Mouse (Mus musculus) kidney, postnatal 0 days (tissue): ENCODE data around the gene Zgrf1. TPM values are rescaled to one million over a fixed set of nuclear protein-coding genes. Genes with fewer than 3 reads are reported as not detected.

Source experiments
- ATAC-seq: fragments of 200-750 bp; cut with Nextera tagmentation; replicated peaks from 2 replicates; pipeline ENCODE4 v1.8.0; 2017; ENCODE audit warnings: low read depth, moderate number of reproducible peaks, moderate TSS enrichment, moderate library complexity; ENCODE audit not compliant: low FRiP score
- DNase-seq: peaks from one replicate; pipeline ENCODE4 v3.0.0-alpha.2; 2016; ENCODE audit warnings: low spot score
- H3K27ac ChIP-seq: fragments of 300-500 bp; sonication (generic); 2 replicates; pipeline ENCODE4 v1.5.1; 2014; ENCODE audit warnings: mild to moderate bottlenecking
- H3K27me3 ChIP-seq: fragments of 300-500 bp; sonication (generic); 2 replicates; pipeline ENCODE4 v1.6.1; 2014; ENCODE audit warnings: low read length, mixed read lengths; ENCODE audit not compliant: insufficient read depth
- H3K36me3 ChIP-seq: fragments of 300-500 bp; sonication (generic); 2 replicates; pipeline ENCODE4 v1.6.1; 2014; ENCODE audit warnings: low read length, mixed read lengths; ENCODE audit not compliant: insufficient read depth
- H3K4me1 ChIP-seq: fragments of 300-500 bp; sonication (generic); replicated peaks from 2 replicates; pipeline ENCODE4 v1.6.1; 2014; ENCODE audit warnings: antibody characterized with exemption, low read length, mixed read lengths; ENCODE audit not compliant: insufficient read depth
- H3K4me2 ChIP-seq: fragments of 300-500 bp; sonication (generic); 2 replicates; pipeline ENCODE4 v1.6.1; 2014; ENCODE audit warnings: mild to moderate bottlenecking, low read length, moderate library complexity, mixed read lengths
- H3K4me3 ChIP-seq: fragments of 300-500 bp; sonication (generic); replicated peaks from 2 replicates; pipeline ENCODE4 v1.5.1; 2014; ENCODE audit warnings: low read depth, low read length
- H3K9ac ChIP-seq: fragments of 300-500 bp; sonication (generic); 2 replicates; pipeline ENCODE4 v1.6.1; 2014; ENCODE audit warnings: low read depth, low read length
- H3K9me3 ChIP-seq: fragments of 300-500 bp; sonication (generic); replicated peaks from 2 replicates; pipeline ENCODE4 v1.6.1; 2016; ENCODE audit warnings: low read length, inconsistent platforms, mixed read lengths
- CTCF ChIP-seq: IDR thresholded peaks from 2 replicates; pipeline ENCODE4 v1.5.1; 2016; ENCODE audit warnings: antibody characterized with exemption, low read depth, mild to moderate bottlenecking, moderate library complexity
- WGBS: fragments of 180-500 bp; shearing (Covaris S2); extraction: QIAGEN DNeasy Blood & Tissue Kit; methylation state at CpG from one replicate; pipeline ENCODE4 v1.1.7; 2014; 5-methylcytosine and 5-hydroxymethylcytosine counted together
- polyA plus RNA-seq: library from polyadenylated mRNA; unstranded; fragments of >200 nt; fragmentation: Nextera tagmentation; extraction: Ambion mirVana; gene quantifications from 2 replicates; pipeline ENCODE4 v1.2.1, GENCODE M21; 2015

Gene Zgrf1
- polyA plus RNA-seq, 1 experiment from 2014 or later, result 2.3 TPM

DNA sequence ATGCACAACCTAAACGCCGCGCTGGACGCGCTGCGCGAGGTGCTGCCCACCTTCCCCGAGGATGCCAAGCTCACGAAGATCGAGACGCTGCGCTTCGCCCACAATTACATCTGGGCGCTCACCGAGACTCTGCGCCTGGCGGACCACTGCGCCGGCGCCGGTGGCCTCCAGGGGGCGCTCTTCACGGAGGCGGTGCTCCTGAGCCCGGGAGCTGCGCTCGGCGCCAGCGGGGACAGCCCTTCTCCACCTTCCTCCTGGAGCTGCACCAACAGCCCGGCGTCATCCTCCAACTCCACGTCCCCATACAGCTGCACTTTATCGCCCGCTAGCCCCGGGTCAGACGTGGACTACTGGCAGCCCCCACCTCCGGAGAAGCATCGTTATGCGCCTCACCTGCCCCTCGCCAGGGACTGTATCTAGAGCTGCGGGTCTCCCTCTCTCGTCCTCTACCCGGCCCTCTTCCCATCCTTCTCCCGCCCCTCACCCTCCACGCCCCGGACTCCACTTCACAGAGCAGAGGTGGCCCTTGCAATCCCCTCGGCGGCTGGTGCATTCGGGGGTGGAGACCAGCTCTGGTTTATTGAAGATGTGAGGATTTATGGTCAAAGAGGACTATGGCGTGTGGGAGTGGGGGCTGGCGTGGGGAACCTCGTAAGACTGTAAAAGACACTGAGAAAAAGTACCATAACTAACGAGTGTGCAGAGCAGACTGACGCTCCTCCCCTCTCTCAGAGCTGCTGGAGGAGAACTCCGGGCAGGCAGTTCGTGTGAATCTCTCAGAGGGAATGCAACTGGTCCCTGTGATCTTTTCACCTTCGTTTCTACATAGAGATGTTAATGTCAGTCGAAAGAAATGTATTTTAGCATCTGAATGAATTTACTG is 81.1 kb downstream of the Zgrf1 start:
- Histone ChIP-seq H3K9ac (no peak overlapping the region), H3K4me1 (peaks cover 23% of the 10 kb centered on the region), H3K4me3 (peak overlapping the region; percentile 37), H3K27ac (no peak overlapping the region), H3K27me3 (peaks cover 72% of the 10 kb centered on the region), H3K9me3 (no peaks in the 10 kb centered on the region), H3K36me3 (no peaks in the 10 kb centered on the region), H3K4me2 (peak overlapping the region; percentile 60)
- under 1% methylated on average over 57 of the region's 58 CpGs for WGBS
- peak; percentile 91 for TF ChIP-seq CTCF
- ATAC-seq, result peak; percentile 83
- peak; percentile 68 for DNase-seq

DNA sequence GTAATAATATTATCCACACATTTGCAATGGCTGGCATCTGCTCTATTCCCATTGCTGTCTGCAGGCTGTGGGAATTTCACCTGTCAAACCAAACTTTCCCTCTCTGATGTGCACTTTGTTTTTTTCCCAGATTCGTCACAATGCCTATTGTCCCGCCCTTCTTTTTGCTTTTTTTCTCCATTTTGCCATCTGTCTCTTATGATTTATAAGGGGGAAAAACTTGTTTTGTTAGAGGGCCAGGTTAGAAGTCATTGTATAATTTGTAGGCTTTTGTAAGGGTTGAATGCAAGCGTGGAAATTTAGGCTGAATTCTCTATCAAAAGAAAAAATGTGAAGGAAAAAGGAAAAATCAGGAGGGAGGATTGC is 81.7 kb downstream of the Zgrf1 start:
- ATAC-seq (no peak), DNase-seq (no peak)
- Histone ChIP-seq H3K4me3 (no peak overlapping the region), H3K9me3 (no peaks in the 10 kb centered on the region), H3K27ac (no peak overlapping the region), H3K4me2 (no peak overlapping the region), H3K9ac (no peak overlapping the region), H3K27me3 (peaks cover 76% of the 10 kb centered on the region), H3K36me3 (no peaks in the 10 kb centered on the region), H3K4me1 (peaks cover 23% of the 10 kb centered on the region)
- 1% methylated on average over 3 of the region's 3 CpGs for WGBS
- no peak for TF ChIP-seq CTCF

DNA sequence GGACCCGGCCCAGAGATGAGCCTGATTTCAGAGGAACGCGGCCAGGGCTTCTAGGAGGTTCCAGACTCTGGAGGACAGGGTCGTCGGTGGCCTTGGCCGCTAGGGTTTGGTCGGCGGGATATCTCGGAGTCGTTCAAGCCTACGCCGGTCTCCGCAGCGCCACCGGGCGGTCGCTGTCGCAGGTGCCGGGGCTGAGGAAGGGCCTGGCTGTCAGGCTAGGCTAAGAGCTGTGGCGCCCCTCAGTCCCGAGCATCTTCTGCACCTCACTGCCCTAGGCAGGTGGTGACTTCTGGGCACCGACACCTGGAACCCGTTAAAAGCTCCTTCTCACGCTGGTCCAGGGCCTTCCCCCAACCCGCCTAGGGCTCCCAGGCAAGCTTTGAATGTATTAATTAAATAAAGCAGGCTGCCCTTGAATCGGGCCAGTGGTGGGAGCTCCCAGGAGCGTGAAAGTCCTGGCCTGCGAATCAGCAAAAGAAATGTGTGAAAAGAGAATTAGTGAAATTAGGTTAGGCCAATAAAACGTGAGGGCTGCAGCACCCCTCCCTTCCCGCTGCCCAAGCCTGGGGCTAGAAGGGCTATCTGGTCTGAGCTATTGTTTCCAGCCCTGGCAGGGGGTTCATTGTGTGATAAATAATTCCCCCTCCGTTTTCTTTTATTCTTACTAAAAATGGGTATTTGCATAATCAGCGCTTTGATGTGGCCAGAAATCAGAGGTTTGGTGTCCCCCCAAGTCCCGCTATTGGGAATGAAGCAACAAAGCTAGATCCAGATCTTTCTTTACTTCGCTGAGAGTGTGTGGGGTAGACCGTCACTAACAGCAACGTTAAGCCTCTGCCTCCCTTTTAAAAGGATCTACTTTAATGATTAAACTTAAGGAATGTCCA is 86.8 kb downstream of the Zgrf1 start:
- Histone ChIP-seq H3K9me3 (no peaks in the 10 kb centered on the region), H3K36me3 (no peaks in the 10 kb centered on the region), H3K9ac (no peak overlapping the region), H3K27me3 (peaks cover 57% of the 10 kb centered on the region), H3K27ac (no peak overlapping the region), H3K4me1 (no peaks in the 10 kb centered on the region), H3K4me3 (no peak overlapping the region), H3K4me2 (peak overlapping the region; percentile 27)
- DNase-seq (peak; percentile 60), ATAC-seq (peak; percentile 46)
- WGBS, result 1% methylated on average over 36 of the region's 36 CpGs
- TF ChIP-seq CTCF, result peak; percentile 66

DNA sequence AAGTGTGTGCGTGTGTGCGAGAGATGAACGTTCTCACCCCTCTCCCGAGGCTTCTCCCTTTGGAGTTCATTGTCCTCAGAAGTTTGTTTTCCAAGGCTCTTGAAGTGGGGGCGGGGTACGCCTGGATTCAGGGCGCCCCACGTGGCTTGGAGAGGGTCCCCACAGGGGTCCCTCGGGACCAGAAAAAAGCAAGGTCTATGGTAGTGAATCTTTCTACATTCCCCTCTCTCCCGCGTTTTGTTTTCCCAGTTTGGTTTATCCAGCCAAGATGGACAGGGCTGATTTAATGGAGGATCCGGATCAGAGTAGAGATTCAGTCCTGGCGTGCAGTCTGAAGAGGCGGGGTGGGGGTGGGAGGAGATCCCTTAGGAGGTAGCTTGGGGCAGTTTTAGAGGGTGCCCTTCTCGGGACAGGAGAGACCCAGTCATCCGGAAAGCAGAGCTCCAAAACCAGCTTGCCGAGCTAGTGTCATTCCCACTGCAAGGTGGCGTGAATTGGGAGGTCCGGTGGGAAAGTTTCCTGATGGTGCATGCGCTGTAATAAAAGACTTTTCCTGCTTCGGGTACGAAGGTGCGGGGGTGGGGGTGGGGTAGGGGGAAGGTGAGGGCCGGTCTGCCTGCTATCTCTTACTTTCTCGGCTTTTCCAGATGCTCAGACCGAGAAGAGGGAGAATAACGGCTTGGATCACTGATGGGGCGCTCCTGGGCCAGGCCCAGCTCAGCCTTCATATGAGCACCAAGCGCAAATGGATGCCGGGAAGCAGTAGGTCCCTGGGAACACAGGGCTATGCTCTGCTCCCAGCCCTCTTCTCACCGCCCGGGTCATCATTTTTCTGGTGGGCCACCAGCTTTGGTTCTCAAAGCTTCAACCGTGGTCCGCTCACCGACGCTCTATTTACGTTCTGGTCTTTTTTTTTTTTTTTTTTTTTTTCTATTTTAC is 87.7 kb downstream of the Zgrf1 start:
- ATAC-seq (peak; percentile 52; the same call in 1 of the 2 replicates), DNase-seq (no peak)
- H3K4me3 ChIP-seq, result no peak overlapping the region
- TF ChIP-seq CTCF, result no peak
- no peaks in the 10 kb centered on the region for H3K4me1 ChIP-seq
- H3K27me3 ChIP-seq, result peaks cover 53% of the 10 kb centered on the region
- H3K4me2 ChIP-seq, result peak overlapping the region; percentile 27
- H3K9me3 ChIP-seq, result no peaks in the 10 kb centered on the region
- no peak overlapping the region for H3K27ac ChIP-seq
- WGBS, result 4% methylated on average over 37 of the region's 37 CpGs
- no peaks in the 10 kb centered on the region for H3K36me3 ChIP-seq
- no peak overlapping the region for H3K9ac ChIP-seq

DNA sequence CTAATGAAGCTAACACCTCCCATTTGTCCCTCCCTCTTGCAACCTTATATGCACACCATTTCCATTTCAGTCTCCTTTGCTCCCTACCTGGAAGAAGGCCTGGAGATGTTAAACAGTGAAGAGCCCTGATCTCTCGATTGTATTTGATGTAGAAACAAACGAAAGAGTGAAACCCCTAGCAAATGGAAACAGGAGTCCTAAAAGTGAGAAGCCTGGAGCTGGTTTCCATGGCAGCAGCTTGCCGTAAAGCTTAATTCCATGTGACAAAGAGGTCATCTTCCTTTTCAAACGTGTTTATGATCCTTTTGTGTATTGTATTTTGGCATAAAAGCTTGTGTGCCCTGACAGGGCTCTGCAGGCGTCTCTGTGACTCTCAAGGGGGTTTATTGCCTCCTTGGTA is 88.9 kb downstream of the Zgrf1 start:
- Histone ChIP-seq H3K4me3 (no peak overlapping the region), H3K4me2 (no peak overlapping the region), H3K27me3 (peaks cover 59% of the 10 kb centered on the region), H3K9me3 (no peaks in the 10 kb centered on the region), H3K36me3 (no peaks in the 10 kb centered on the region), H3K9ac (no peak overlapping the region), H3K4me1 (no peaks in the 10 kb centered on the region), H3K27ac (no peak overlapping the region)
- WGBS, result 6% methylated on average over 5 of the region's 5 CpGs
- DNase-seq, result no peak
- no peak for ATAC-seq
- no peak for TF ChIP-seq CTCF
